Mouse (Mus musculus) heart, postnatal 36 days (tissue): ENCODE data around the gene Coq8b. TPM values are rescaled to one million over a fixed set of nuclear protein-coding genes. Genes with fewer than 3 reads are reported as not detected.
"Not testable (repeated sequence)": the region's sequence is repeated elsewhere in the genome, so short reads cannot be mapped to it uniquely, and the experiment has no call there.

Source experiments
- DNase-seq, 2 experiments: peaks; one replicate each; pipeline ENCODE4 v3.0.0; 2021 to 2022
- intact Hi-C: fragments of 180-260 bp; cut with DNase I; formaldehyde crosslinking; loops from one replicate; pipeline ENCODE4 v1.15.1; 2025
- total RNA-seq, 2 experiments: library from RNA; stranded (reverse); gene quantifications; 2 replicates each; pipeline ENCODE4 v1.2.3; 2021

The Coq8b gene
- total RNA-seq, 2 experiments from 2014 or later: 8.8 to 11.2 TPM

GRCm38 (mm10) chr7:27227676-27228075 lies 5.1 kb upstream of the Coq8b start:
- peak in 1 of 2 experiments; percentile 17 for DNase-seq
- intact Hi-C loops: loop anchor here (2.0 kb wide), 1 partner anchor 31 kb away; the partner anchor contains the start of gene Snrpa

GRCm38 (mm10) chr7:27228281-27228821 lies 4.5 kb upstream of the Coq8b start, which contains the start of gene Itpkc:
Itpkc (minus strand) TSS chr7:27228661.
- DNase-seq: peak; percentile 88 to 91
- intact Hi-C loops: no loop called here

GRCm38 (mm10) chr7:27228865-27229264 lies 4.0 kb upstream of the Coq8b start:
- intact Hi-C loops: no loop called here

GRCm38 (mm10) chr7:27230781-27231180 lies 2.0 kb upstream of the Coq8b start:
- intact Hi-C loops: loop anchor here (2.0 kb wide), 1 partner anchor 28 kb away; the partner anchor contains the start of gene Numbl
- no peak for DNase-seq

More at GRCm38 (mm10) chr7:27228865-27229264, 4.0 kb upstream of the Coq8b start:
- DNase-seq: no peak

- peak; percentile 38 to 54 for DNase-seq
- intact Hi-C loops: loop anchor here (2.0 kb wide), 1 partner anchor 27 kb away; the partner anchor contains the start of gene Numbl
Observed at GRCm38 (mm10) chr7:27231693-27232331, 1.0 kb upstream of the Coq8b start.

GRCm38 (mm10) chr7:27233300-27233699 lies 477 bp downstream of the Coq8b start:
- no peak for DNase-seq
- intact Hi-C loops: no loop called here

GRCm38 (mm10) chr7:27235726-27236125 lies 2.9 kb downstream of the Coq8b start:
- intact Hi-C loops: no loop called here
- no peak for DNase-seq

GRCm38 (mm10) chr7:27237527-27237926 lies 4.7 kb downstream of the Coq8b start:
- no peak for DNase-seq
- intact Hi-C loops: no loop called here

GRCm38 (mm10) chr7:27238568-27238967 lies 5.7 kb downstream of the Coq8b start:
- DNase-seq: no peak
- intact Hi-C loops: no loop called here

- intact Hi-C loops: no loop called here
- DNase-seq: no peak
Observed at GRCm38 (mm10) chr7:27243211-27243610, 10.4 kb downstream of the Coq8b start.

- intact Hi-C loops, DNase-seq: not testable (repeated sequence)
Observed at GRCm38 (mm10) chr7:27244088-27244487, 11.3 kb downstream of the Coq8b start.

GRCm38 (mm10) chr7:27249146-27249545 lies 16.3 kb downstream of the Coq8b start:
- intact Hi-C loops: no loop called here
- DNase-seq: no peak

- DNase-seq: no peak
- intact Hi-C loops: no loop called here
Observed at GRCm38 (mm10) chr7:27249928-27250327, 17.1 kb downstream of the Coq8b start.

GRCm38 (mm10) chr7:27251946-27252345 lies 19.1 kb downstream of the Coq8b start:
- intact Hi-C loops: no loop called here
- no peak for DNase-seq

GRCm38 (mm10) chr7:27255721-27256120 lies 22.9 kb downstream of the Coq8b start:
- intact Hi-C loops: no loop called here
- DNase-seq: no peak

- peak; percentile 43 to 50 for DNase-seq
- intact Hi-C loops: no loop called here
Observed at GRCm38 (mm10) chr7:27257046-27257851, 24.4 kb downstream of the Coq8b start.

- no peak for DNase-seq
- intact Hi-C loops: loop anchor here (2.0 kb wide), 1 partner anchor 27 kb away; no protein-coding TSS in a partner anchor
Observed at GRCm38 (mm10) chr7:27257852-27258204, 25.0 kb downstream of the Coq8b start.

- DNase-seq: peak; percentile 92 to 93
- intact Hi-C loops: loop anchor here (2.0 kb wide), 1 partner anchor 28 kb away; no protein-coding TSS in a partner anchor
Observed at GRCm38 (mm10) chr7:27258205-27258899, 25.5 kb downstream of the Coq8b start, which contains the start of gene Numbl. Numbl (plus strand) TSS chr7:27258433.

GRCm38 (mm10) chr7:27259271-27259721 lies 26.5 kb downstream of the Coq8b start:
- peak in 1 of 2 experiments; percentile 28 for DNase-seq
- intact Hi-C loops: loop anchor here (2.0 kb wide), 1 partner anchor 28 kb away; no protein-coding TSS in a partner anchor

GRCm38 (mm10) chr7:27259771-27260170 lies 26.9 kb downstream of the Coq8b start:
- intact Hi-C loops: loop anchor here (2.0 kb wide), 1 partner anchor 29 kb away; no protein-coding TSS in a partner anchor
- DNase-seq: no peak
